Mouse (Mus musculus) right cerebral cortex, adult 2 months (tissue): ENCODE measurements around the gene Ankef1.

Source experiments
- DNase-seq, 2 experiments: peaks; one replicate each; pipeline ENCODE4 v3.0.0; 2021 to 2022; ENCODE audit warnings: low spot score in 2 of 2

Gene Ankef1

GRCm38 (mm10) chr2:136501651-136502050, at the start of gene Ankef1:
TSS of gene Ankef1 (plus strand) at chr2:136501910.
- DNase-seq = no peak

- no peak for DNase-seq
Observed at GRCm38 (mm10) chr2:136456468-136456867, 45.2 kb upstream of the Ankef1 start.

- no peak for DNase-seq
Observed at GRCm38 (mm10) chr2:136456875-136457274, 44.8 kb upstream of the Ankef1 start.

DNA sequence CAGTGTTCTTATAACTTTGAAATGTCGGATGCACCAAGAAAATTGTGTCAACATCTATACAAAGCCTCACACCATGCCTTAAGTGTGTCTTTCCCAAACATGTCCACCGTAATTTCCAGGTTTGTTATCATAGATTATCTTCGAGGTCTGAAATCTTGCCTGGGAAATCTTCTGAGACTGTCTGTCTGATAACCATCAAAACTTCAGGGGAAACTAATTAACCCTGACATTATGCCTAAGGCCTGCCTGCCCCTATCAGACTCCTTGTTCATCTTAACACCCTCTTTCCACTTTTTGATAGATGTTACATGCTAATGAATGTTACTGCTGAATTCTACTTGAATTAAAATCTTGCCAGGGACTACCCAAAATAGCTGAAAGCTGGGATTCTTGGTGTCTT, 24.1 kb upstream of the Ankef1 start:
- DNase-seq = no peak

- no peak for DNase-seq
Observed at GRCm38 (mm10) chr2:136482269-136482668, 19.4 kb upstream of the Ankef1 start.

DNA sequence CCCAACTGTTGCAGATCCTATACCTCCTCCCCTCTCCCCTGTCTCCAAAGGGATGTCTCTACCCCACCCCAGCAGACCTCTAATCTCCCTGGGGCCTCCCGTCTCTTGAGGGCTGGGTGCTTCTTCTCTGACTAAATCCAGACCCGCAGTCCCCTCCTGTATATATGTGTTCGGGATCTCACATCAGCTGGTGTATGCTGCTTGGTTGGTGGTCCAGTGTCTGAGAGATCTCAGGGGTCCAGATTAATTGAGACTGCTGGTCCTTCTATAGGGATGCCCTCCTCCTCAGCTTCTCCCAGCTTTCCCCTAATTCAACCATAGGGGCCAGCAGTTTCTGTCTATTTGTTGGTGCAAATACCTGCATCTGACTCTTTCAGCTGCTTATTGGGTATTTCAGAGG, 18.7 kb upstream of the Ankef1 start:
- DNase-seq = no peak

GRCm38 (mm10) chr2:136484955-136485354, 16.8 kb upstream of the Ankef1 start:
- DNase-seq = no peak

- DNase-seq = no peak
Observed at GRCm38 (mm10) chr2:136485401-136485800, 16.3 kb upstream of the Ankef1 start.

- DNase-seq = peak; percentile 59 to 73
Observed at GRCm38 (mm10) chr2:136485815-136486619, 15.7 kb upstream of the Ankef1 start.

DNA sequence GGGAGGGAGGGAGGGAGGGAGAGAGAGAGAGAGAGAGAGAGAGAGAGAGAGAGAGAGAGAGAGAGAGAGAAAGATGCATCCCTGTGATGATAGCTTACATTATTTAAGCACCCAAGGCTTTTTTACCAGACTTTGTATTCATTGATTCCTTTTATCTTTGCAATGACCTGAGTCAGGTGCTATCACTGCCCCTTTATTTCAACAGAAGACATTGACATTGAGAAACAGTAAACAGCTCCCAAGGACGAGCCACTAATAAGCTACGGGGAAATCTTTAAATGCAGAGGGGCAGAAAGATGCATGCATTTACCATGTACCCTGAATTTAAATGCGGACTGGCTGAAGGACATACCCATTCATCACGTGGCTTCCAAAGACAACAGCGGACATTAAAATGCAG, 14.7 kb upstream of the Ankef1 start:
- DNase-seq = no peak

- no peak for DNase-seq
Observed at GRCm38 (mm10) chr2:136511073-136511472, 9.4 kb downstream of the Ankef1 start.

DNA sequence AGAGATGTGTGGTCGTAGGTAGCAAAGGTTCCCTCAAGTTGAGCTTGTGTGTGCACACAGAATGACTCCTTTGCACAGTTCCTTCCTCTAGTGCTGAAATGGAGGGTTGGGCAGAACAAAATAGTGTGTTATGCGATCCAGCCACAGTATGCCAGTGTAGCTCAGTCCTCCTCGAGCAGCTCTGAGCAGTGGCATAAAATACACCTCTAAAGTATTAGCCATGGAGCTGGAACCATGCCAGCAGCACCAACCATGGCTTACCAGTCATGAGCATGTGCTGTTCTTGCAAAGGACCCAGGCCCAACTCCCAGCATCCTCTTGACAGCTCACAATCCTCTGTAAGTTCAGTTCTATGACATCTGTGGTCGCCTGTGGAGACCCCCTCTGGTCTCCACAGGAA, 10.0 kb downstream of the Ankef1 start:
- DNase-seq = no peak

DNA sequence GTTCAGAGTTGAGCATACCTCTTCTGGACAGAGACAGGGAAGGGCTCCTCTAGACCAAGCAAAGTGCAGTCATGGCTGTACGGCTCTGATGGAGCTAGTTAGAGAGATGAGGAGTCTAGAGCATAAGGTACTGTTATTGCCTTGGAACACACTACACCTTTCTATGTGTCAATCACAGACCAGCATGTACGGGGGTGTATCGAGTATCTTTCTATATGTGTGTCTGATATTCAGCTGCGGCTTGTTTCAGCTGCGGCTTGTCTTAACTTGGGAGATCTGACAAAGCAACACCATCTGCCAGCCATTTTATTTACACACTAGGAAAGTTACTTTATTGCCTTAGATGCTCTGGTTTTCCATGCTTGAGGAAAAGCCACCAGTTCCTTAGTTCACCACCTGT, 11.1 kb downstream of the Ankef1 start:
- DNase-seq = peak; percentile 33 to 39

- DNase-seq = no peak
Observed at GRCm38 (mm10) chr2:136513806-136514205, 12.1 kb downstream of the Ankef1 start.

- DNase-seq = peak; percentile 22 to 35
Observed at GRCm38 (mm10) chr2:136515501-136515900, 13.8 kb downstream of the Ankef1 start.

DNA sequence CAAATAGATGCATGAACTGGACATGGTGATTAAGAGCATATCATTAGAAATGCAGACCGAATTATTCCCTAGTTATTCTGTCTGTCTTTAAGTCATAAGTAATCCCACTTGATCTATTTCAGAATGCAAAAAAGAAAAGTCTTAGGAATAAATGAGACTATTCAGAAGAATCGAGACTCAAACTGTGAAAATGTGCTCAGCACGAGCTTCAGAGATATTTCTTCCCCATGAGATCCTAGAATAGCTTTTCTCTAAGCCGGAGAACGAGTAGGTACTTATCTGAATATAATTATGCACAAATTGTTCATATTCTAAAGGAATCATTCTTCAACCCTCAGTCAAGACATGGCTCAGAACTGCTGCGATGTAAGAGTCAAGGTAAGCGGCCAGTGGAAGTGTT, 27.2 kb downstream of the Ankef1 start:
- no peak for DNase-seq

- peak; percentile 90 to 93 for DNase-seq
Observed at GRCm38 (mm10) chr2:136532033-136532432, 30.3 kb downstream of the Ankef1 start.

- DNase-seq = no peak
Observed at GRCm38 (mm10) chr2:136558020-136558419, 56.3 kb downstream of the Ankef1 start.

- peak in 1 of 2 experiments; percentile 1 for DNase-seq
Observed at GRCm38 (mm10) chr2:136562336-136562735, 60.6 kb downstream of the Ankef1 start.

GRCm38 (mm10) chr2:136570856-136571255, 69.1 kb downstream of the Ankef1 start:
- no peak for DNase-seq

DNA sequence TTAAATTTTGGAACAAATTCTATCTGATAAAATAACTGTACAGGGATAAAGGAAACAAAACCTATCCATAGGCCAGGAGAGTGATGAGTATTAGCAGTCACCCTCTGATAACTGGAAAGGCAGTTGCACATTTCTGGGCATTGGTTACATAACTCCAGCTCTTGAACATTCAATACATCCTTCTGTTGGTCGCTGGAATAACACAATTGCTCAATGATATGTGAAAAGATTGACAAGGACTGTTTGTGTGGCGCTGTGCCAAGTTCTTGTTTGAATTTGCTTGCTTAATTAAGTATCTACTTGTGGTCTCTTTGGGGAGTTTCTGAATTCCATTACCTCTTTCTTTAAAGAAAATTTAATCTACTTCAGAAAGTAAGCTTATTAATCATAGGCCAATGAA, 81.1 kb downstream of the Ankef1 start:
- DNase-seq = no peak

DNA sequence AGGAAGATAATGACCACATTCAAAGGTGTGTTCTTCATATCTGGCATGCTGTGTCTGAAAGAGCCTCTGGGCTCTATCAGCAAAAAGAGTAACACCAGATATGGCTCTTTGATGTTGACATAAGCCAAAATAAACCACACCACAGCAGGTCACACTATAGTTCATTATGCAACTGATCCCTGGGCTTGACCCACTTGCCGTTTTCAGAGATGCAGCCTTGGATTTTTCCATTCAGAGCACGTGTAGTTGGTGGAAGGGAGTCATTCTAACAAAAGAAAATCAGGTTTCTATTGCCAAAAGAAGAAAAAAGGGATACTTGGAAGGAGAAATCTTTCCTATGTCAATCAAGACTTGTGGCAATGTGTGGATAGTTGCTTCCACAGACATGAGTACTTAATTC, 87.1 kb downstream of the Ankef1 start:
- DNase-seq = no peak

GRCm38 (mm10) chr2:136596451-136596850, 94.7 kb downstream of the Ankef1 start:
- peak; percentile 74 to 75 for DNase-seq

GRCm38 (mm10) chr2:136598743-136599142, 97.0 kb downstream of the Ankef1 start:
- DNase-seq = peak; percentile 35 to 49
